Mouse (Mus musculus): ENCODE measurements at regions not wholly inside any gene's neighbourhood (a gene's known extent, or its start where the extent isn't known, plus 50 kb on each side); places are given as distances from the start of the nearest gene placed in this dataset.

DNA sequence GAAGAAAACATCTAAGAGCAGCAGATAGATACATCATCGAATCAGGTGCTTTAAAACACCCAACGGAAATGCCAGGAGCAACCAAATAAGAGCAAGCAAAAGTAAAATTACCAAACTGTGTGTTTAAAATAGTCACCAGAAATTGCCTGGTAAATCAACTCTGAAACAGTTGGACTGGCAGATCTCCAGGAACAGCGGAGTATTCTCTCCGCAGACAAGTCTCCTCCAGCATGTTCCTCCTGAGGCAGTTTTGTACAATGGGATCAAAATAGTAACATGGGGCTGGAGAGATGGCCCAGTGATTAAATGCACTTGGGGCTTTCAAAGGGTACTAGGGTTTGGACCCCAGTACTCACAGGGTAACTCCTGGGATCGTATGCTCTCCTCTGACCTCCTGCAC, 1374.4 kb downstream of the Basp1 start:
- TF ChIP-seq CTCF (IDR thresholded peaks at IDR 0.05; ENCODE audit: borderline replicate concordance, extremely low read depth, insufficient read depth, insufficient read length), result no peak
- TF ChIP-seq POLR2A (IDR thresholded peaks at IDR 0.05; ENCODE audit: borderline replicate concordance, extremely low read depth, insufficient read depth, insufficient read length, poor library complexity, severe bottlenecking), result no peak
